Mouse (Mus musculus) midbrain, embryonic 10.5 days (tissue): ENCODE measurements at regions not wholly inside any gene's neighbourhood (a gene's known extent, or its start where the extent isn't known, plus 50 kb on each side); places are given as distances from the start of the nearest gene placed in this dataset.
A peak's percentile ranks its signal among the peaks of the same experiment; 100 is the strongest.

Experiments
- DNase-seq: peaks from one replicate; pipeline ENCODE4 v3.0.0-alpha.2; 2017; ENCODE audit warnings: low spot score
- H3K27ac ChIP-seq: fragments of 300-500 bp; sonication (generic); replicated peaks from 2 replicates; pipeline ENCODE4 v1.5.1; 2016; ENCODE audit warnings: mild to moderate bottlenecking
- H3K27me3 ChIP-seq: fragments of 300-500 bp; sonication (generic); 2 replicates; pipeline ENCODE4 v1.6.1; 2016; ENCODE audit warnings: low read depth, mild to moderate bottlenecking; ENCODE audit not compliant: poor library complexity, severe bottlenecking
- H3K36me3 ChIP-seq: fragments of 300-500 bp; sonication (generic); 2 replicates; pipeline ENCODE4 v1.6.1; 2016; ENCODE audit warnings: mild to moderate bottlenecking, moderate library complexity
- H3K4me1 ChIP-seq: fragments of 300-500 bp; sonication (generic); 2 replicates; pipeline ENCODE4 v1.6.1; 2016
- H3K4me3 ChIP-seq: fragments of 300-500 bp; sonication (generic); 2 replicates; pipeline ENCODE4 v1.5.1; 2016; ENCODE audit warnings: mild to moderate bottlenecking, moderate library complexity
- H3K9me3 ChIP-seq: fragments of 300-500 bp; sonication (generic); replicated peaks from 2 replicates; pipeline ENCODE4 v1.6.1; 2016; ENCODE audit warnings: mild to moderate bottlenecking
- WGBS: fragments of 180-500 bp; shearing (Covaris S2); methylation state at CpG from one replicate; pipeline ENCODE4 v1.1.7; 2016; 5-methylcytosine and 5-hydroxymethylcytosine counted together

DNA sequence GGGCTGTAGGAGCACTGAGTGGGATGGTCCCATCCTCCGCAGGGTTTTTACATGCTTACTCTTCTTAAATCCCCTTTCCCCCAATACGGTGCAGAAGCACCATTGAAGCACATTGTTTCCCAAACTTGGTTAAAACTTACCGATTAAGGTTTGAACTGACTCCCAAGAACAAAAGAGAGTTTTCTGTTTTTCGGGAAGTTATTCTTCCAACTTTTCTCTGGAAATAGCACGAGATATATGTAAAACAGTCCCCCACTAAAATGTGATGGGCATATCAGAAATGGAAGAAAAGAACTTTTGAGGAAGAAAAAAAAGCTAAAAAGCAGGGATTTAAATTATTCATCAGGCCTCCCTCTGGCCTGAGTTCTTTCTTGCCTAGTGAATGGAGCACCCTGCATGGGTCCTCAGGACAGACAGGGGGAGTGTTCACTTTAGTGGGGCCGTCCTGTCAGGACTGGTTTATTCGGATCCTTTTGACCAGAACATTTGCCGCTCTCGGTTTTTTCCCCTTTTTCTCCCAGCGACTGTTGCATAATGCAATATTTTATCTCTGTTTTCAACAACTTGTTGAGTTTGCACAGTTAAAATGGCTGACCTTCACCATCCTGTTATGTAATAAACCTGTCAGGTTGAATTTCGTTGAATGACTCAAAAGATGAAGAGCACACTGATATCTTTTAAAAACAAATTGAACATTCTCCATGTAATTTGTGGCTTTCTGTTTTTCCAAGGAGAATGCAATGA lies 187.4 kb upstream of the Dnajc24 start:
- H3K27me3 ChIP-seq: peaks cover 51% of the 10 kb centered on the region
- no peaks in the 10 kb centered on the region for H3K9me3 ChIP-seq
- H3K27ac ChIP-seq: peak overlapping the region; percentile 74
- no peaks in the 10 kb centered on the region for H3K36me3 ChIP-seq
- peak overlapping the region; percentile 16; the same call in 1 of the 2 replicates for H3K4me3 ChIP-seq
- WGBS: 15% methylated on average over 11 of the region's 11 CpGs
- peaks cover 48% of the 10 kb centered on the region for H3K4me1 ChIP-seq
- peak; percentile 38 for DNase-seq

DNA sequence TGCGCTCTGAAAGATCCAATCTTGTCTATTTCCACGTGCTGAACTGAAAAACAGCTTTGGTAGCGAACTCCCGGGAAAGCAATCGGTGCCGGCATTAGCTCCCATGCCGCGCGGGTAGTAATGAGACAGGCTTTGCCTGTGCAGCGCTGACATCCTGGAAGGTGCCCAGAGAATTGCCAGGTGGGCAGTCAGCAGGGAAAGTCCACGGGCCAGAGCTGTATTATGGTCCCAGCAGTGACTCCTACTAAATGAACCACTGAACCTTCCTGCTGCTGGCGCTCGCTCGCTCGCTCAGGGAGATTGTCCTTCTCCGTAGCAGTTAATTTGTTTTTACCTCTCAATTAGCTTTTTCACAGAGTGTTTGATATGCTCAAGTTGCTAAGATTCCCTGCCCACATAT lies 180.3 kb upstream of the Dnajc24 start:
- H3K36me3 ChIP-seq: no peaks in the 10 kb centered on the region
- WGBS: 76% methylated on average over 16 of the region's 16 CpGs
- H3K27me3 ChIP-seq: peaks cover 12% of the 10 kb centered on the region; the same call in 1 of the 2 replicates
- no peaks in the 10 kb centered on the region for H3K9me3 ChIP-seq
- H3K27ac ChIP-seq: no peak overlapping the region; the same call in 1 of the 2 replicates
- H3K4me1 ChIP-seq: peaks cover 14% of the 10 kb centered on the region
- no peak overlapping the region for H3K4me3 ChIP-seq
- no peak for DNase-seq

DNA sequence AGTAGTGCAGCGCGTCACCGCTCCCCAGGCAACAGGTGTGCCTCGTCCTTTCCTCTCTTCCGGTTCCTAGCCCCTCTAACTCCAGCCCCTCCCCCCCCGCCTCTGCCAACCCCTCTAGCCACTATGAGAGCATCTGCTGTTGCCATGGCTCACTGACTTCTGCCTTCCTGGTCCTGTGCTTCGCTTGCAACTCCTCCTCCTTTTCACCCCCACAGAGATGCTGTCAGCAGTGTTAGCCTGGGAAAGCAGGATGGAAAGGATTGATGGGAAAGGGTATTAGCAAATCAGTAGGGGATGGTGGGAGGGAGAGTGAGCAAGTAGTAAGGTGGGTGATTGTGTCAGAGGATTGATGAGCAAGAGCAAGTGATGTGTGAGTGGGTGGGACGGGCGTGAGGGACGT lies 178.7 kb upstream of the Dnajc24 start:
- peak overlapping the region; percentile 46 for H3K4me3 ChIP-seq
- DNase-seq: peak; percentile 44

DNA sequence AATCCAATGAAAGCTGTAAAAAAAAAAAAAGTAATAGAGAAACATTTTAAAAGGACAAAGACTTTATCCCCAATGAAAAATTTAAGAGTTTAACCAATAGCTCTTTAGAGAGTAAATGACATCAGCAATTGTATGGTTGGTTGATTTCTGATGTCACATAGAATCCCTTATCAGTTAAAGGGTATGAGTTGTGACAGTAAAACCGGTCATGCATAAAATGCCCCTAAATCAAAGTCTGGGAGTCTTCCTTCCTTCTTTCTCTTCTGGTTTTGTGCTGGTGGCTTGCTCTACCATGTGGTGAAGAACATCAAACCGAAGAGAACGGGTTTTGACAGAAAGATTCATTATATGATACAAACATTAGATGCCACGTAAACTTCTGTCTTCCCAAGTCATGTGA lies 159.3 kb upstream of the Dnajc24 start:
- H3K27me3 ChIP-seq: no peaks in the 10 kb centered on the region
- H3K4me1 ChIP-seq: peaks cover 15% of the 10 kb centered on the region; the same call in 1 of the 2 replicates
- 76% methylated on average over 4 of the region's 4 CpGs for WGBS
- no peak overlapping the region for H3K27ac ChIP-seq
- no peak overlapping the region for H3K4me3 ChIP-seq
- H3K9me3 ChIP-seq: no peaks in the 10 kb centered on the region
- H3K36me3 ChIP-seq: no peaks in the 10 kb centered on the region
- DNase-seq: no peak

More for the DNA sequence above, 178.7 kb upstream of the Dnajc24 start:
- peaks cover 14% of the 10 kb centered on the region for H3K4me1 ChIP-seq
- H3K36me3 ChIP-seq: no peaks in the 10 kb centered on the region
- H3K27ac ChIP-seq: no peak overlapping the region
- H3K27me3 ChIP-seq: peaks cover 9% of the 10 kb centered on the region; the same call in 1 of the 2 replicates
- H3K9me3 ChIP-seq: no peaks in the 10 kb centered on the region
- 3% methylated on average over 9 of the region's 10 CpGs for WGBS

DNA sequence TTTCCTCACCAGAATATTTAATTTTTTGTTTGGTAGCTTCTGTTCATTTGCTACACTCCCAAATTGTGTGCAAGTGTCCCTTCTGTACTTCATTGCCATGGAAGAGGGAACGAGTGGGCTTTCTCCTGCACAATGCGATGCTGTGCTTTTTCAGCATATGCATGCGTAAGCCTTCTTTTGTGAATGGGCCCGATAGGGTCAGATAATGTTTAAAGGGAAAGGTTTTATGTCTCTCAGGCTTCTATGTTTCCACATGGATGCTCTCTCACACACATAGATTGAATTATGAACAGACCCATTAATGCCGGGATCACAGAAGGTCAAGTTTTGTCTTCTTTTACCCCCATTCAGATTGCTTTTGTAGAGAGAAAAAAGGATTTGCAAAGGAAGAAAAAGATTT lies 158.5 kb upstream of the Dnajc24 start:
- 0 out of 2 replicates have a peak overlapping the region, but pooled peaks have one; percentile 33 for H3K27ac ChIP-seq
- H3K27me3 ChIP-seq: no peaks in the 10 kb centered on the region
- DNase-seq: no peak
- H3K4me1 ChIP-seq: peaks cover 15% of the 10 kb centered on the region; the same call in 1 of the 2 replicates
- WGBS: 52% methylated on average over 5 of the region's 5 CpGs
- H3K36me3 ChIP-seq: no peaks in the 10 kb centered on the region
- H3K4me3 ChIP-seq: no peak overlapping the region
- H3K9me3 ChIP-seq: no peaks in the 10 kb centered on the region

DNA sequence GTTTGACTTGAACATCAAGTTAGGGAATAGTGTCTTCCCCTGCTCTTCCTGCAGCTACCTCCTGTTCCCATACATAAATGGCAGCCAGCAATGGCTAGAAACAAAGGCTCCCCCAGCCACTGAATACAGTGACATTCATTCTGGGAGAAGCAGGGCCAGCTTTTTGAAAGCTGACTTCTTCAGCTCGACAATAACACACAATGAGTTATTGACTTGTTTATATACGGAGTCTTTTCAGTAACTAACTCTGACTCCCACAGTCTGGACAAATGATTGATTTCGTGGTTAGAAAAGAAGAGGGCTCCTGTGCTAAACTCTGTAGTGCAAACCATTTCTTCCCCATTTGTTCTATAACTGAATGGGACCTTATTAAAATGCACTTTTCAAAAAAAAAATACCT lies 146.4 kb upstream of the Dnajc24 start:
- no peak overlapping the region for H3K27ac ChIP-seq
- 59% methylated on average over 3 of the region's 3 CpGs for WGBS
- no peak for DNase-seq

DNA sequence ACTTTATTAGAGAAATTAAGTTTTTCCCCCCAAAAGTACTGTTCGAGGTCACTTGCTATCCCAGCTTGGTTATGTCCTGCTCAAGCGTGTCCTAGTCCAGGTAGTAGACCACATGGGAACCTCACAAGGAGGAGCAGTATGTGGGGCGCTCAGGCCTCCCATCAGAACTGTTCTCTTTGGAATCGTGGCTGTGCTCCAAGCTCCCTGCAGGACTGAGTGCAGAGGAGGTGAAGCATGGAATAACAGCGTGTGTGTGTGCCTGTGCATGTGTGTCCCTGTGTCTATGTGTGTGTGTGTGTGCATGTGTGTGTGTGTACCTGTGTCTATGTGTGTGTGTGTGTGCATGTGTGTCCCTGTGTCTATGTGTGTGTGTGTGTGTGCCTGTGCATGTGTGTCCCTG lies 137.6 kb upstream of the Dnajc24 start:
- Histone ChIP-seq H3K27ac (no peak overlapping the region), H3K36me3 (no peaks in the 10 kb centered on the region), H3K4me1 (no peaks in the 10 kb centered on the region), H3K4me3 (no peak overlapping the region), H3K27me3 (no peaks in the 10 kb centered on the region), H3K9me3 (0 out of 2 replicates have a peak, but pooled peaks cover 3% of the 10 kb centered on the region)
- DNase-seq: no peak
- 91% methylated on average over 5 of the region's 5 CpGs for WGBS

More for the DNA sequence above, 146.4 kb upstream of the Dnajc24 start:
- Histone ChIP-seq H3K36me3 (no peaks in the 10 kb centered on the region), H3K27me3 (no peaks in the 10 kb centered on the region), H3K4me3 (no peak overlapping the region), H3K4me1 (peaks cover 5% of the 10 kb centered on the region; the same call in 1 of the 2 replicates), H3K9me3 (no peaks in the 10 kb centered on the region)

DNA sequence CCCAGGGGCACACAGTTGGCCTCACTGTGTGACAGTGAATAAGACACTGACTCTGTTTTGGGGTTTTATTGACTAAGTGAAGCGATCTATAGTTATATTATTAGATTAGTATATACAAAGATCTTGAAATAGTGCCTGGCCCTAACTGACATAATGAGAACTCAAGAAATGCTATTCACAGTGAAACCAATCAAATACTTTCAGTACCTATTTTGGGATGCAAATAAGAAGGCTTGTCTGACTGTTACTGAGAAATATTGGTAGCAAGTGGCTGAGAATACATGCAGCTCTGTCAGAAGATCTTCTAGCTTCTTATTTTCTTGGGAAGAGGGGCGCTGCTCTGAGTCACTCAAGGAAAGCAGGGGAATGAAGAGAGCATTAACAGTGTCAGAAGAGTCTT lies 97.7 kb upstream of the Dnajc24 start:
- 87% methylated on average over 2 of the region's 2 CpGs for WGBS
- DNase-seq: no peak
- Histone ChIP-seq H3K4me3 (no peak overlapping the region), H3K9me3 (no peaks in the 10 kb centered on the region), H3K27me3 (no peaks in the 10 kb centered on the region), H3K27ac (no peak overlapping the region), H3K36me3 (no peaks in the 10 kb centered on the region), H3K4me1 (no peaks in the 10 kb centered on the region)

DNA sequence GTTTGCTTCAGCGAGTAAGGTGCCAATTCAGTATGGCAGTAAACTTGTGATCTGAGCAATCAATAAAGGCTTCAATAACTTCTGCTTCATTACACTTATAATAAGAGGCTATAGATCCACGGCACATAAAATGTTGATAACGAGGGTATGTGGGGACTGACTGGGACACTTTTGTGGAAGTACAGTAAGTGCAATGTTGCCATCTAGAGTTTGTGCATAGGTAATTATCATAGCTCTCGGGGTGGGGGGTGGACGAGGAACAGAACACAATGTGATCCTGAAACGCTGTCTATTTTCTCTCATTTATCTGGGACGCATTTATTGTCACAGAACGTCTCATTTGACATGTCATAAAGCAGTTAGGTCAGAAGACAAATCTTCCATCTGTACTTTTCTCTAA lies 82.8 kb upstream of the Dnajc24 start:
- no peak overlapping the region for H3K4me3 ChIP-seq
- no peaks in the 10 kb centered on the region for H3K9me3 ChIP-seq
- WGBS: 58% methylated on average over 8 of the region's 8 CpGs
- H3K27ac ChIP-seq: no peak overlapping the region; the same call in 1 of the 2 replicates
- peaks cover 3% of the 10 kb centered on the region for H3K27me3 ChIP-seq
- peaks cover 47% of the 10 kb centered on the region for H3K4me1 ChIP-seq
- H3K36me3 ChIP-seq: no peaks in the 10 kb centered on the region
- no peak for DNase-seq

DNA sequence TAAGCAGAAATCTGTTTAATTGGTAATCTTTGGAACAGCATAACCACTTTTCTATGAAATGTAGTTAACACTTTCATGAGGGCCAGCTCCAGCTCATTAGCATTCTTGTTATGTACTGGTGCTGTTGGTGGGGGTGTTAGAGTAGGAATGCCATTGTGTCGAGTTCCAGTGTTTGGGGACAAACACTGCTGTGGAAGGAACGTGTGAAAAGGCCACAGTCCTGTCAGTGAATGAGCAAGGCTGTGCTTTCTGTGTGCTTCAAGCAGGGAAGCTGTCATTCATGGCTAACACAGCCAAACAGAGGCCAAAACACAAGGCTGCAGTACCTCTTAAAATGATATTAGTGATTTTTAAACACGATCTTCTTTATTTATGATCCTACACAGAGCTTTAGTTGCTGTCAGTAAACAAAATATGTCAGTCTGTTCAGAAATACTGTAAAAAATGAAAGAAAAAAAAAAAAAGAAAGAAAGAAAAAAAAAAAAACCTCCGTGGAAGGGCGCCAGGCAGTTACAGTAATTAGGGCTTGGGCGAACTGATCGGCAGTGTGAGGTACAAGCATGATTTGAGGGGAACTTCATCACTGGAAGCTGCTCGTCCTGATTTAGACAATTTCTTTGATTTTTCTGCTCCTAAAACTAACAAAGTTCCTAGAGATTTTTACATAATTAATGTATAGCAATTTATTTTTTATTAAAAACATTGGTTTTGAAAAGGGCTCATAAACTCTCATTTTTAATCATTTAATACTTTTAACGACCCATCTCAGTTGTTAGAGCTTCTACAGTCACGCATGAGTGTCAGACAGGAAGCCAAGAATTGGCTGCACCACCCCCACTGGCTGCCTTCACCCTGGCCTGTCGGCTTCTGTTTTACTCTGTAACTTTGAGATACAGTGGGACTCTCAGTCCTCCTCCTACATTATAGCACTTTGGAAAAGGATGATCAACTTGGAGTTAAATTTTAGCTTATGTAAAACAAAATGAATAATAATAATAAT lies 80.8 kb upstream of the Dnajc24 start:
- H3K4me3 ChIP-seq: 0 out of 2 replicates have a peak overlapping the region, but pooled peaks have one; percentile 11
- no peaks in the 10 kb centered on the region for H3K9me3 ChIP-seq
- 29% methylated on average over 11 of the region's 11 CpGs for WGBS
- DNase-seq: peak; percentile 60
- H3K36me3 ChIP-seq: no peaks in the 10 kb centered on the region
- peak overlapping the region; percentile 80 for H3K27ac ChIP-seq
- peaks cover 63% of the 10 kb centered on the region for H3K4me1 ChIP-seq
- H3K27me3 ChIP-seq: peaks cover 12% of the 10 kb centered on the region

DNA sequence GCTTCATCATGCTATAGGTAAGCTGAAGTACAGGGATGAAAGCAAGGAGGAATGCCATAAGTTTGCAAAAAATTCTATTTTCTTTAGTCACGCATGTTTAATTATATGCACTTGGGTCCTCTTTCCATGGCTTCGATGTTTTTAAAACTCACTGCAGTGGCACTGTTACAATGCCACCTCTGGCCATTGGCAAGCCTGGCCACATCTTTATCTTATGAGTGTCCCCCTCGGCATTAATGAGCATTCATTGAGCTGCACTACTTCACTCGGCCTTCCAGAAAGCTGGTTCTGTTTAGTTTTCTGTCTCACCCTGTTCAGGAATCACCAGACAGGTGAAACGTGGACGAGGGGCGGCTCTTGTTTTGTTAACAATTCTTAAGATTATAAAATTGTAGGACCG lies 79.7 kb upstream of the Dnajc24 start:
- Histone ChIP-seq H3K27ac (peak overlapping the region; percentile 80), H3K4me1 (peaks cover 70% of the 10 kb centered on the region), H3K36me3 (no peaks in the 10 kb centered on the region), H3K27me3 (peaks cover 13% of the 10 kb centered on the region), H3K9me3 (no peaks in the 10 kb centered on the region), H3K4me3 (no peak overlapping the region)
- WGBS: 50% methylated on average over 8 of the region's 8 CpGs
- no peak for DNase-seq

DNA sequence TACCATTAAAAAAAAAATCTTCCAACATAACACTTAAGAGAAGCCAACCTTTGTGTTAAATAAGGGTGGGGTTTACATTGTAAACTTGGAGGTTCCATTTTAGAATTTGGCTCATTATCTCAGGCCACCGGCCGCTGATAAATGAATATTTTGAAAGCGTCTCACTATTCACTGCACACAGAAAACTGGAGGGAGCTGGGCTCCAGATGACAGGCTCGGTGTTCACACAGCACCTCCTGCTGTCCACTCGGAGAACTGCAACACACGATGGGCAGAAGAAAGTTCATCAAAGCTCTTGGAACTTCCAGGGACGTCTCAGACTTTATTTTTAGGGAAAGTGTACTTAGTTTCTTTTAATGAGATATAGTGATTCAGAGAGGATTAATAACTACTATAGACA lies 78.6 kb upstream of the Dnajc24 start:
- Histone ChIP-seq H3K36me3 (no peaks in the 10 kb centered on the region), H3K27ac (no peak overlapping the region), H3K4me3 (no peak overlapping the region), H3K4me1 (peaks cover 72% of the 10 kb centered on the region), H3K9me3 (no peaks in the 10 kb centered on the region), H3K27me3 (peaks cover 22% of the 10 kb centered on the region)
- peak; percentile 84 for DNase-seq
- 4% methylated on average over 7 of the region's 7 CpGs for WGBS
